Mouse (Mus musculus): Measurements from ENCODE around the gene Fbl. TPM values are rescaled to one million over a fixed set of nuclear protein-coding genes. Genes with fewer than 3 reads are reported as not detected.
"Not testable (repeated sequence)": the region's sequence is repeated elsewhere in the genome, so short reads cannot be mapped to it uniquely, and the experiment has no call there.

The Fbl gene
- polyA plus RNA-seq, 1 experiment from 2014 or later: 134 TPM

DNA sequence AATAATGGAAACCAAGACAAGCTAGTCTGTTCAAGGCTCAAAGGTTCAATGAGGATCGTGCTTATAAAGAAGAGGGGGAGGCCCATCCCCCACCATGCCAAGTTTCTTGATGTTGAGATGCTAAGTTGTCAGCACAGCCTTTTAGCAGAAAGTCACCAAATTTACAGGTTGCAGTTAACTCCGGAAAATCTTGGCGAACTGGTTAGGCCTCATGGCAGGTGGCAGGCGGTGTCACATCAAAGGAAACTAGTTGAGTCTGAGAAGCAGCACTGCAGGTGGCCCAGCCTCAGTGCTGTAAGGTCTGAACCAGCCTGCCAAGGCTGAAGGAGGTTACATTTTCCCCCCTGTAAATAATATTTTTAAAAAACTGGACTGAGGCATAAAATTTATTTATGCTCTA lies 57.3 kb downstream of the Fbl start:
- H3K4me1 ChIP-seq; H3K36me3 ChIP-seq; H3K27ac ChIP-seq (replicated peaks); H3K27me3 ChIP-seq; H3K4me2 ChIP-seq (replicated peaks); H3K4me3 ChIP-seq; ATAC-seq (ENCODE audit: low FRiP score, low read depth); H3K9ac ChIP-seq (replicated peaks): not testable (repeated sequence)
- 90% methylated on average over 4 of the region's 4 CpGs for WGBS
- H3K9me3 ChIP-seq: peaks cover 11% of the 10 kb centered on the region; the same call in 1 of the 2 replicates

DNA sequence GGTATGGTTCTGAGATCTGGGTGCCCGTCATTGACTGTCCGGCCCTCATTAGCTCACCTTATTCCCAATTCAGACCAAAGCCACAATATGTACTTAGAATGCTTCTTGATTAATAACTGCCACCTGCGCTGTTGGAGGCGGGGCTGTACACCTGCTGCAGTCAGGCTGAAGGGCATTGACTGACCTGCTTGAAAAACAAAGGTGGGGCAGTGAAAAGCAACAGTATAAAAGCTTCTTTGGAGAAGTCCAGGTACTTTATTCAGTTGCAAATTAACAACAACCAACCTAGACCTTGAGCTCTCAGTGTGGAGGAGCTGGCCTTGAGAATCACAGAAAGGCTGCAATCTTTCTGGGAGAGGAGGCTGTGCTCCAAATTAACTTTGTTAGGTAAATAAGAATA lies 57.9 kb downstream of the Fbl start:
- not testable (repeated sequence) for H3K4me1 ChIP-seq

More for the DNA sequence above, 57.9 kb downstream of the Fbl start:
- H3K4me3 ChIP-seq; H3K9ac ChIP-seq (replicated peaks); H3K4me2 ChIP-seq (replicated peaks); H3K27me3 ChIP-seq; ATAC-seq (ENCODE audit: low FRiP score, low read depth); H3K36me3 ChIP-seq; H3K27ac ChIP-seq (replicated peaks): not testable (repeated sequence)
- H3K9me3 ChIP-seq: peaks cover 11% of the 10 kb centered on the region; the same call in 1 of the 2 replicates
- 93% methylated on average over 4 of the region's 4 CpGs for WGBS

Other genes starting within 250 kb of the Fbl start
- 17.5 and 18.2 TPM in 2 replicates for gene Zfp974, start 240.2 kb upstream of the Fbl start, polyA plus RNA-seq (2016; fragmentation: Nextera tagmentation; extraction: Ambion mirVana)
- gene Zfp780b, start 190.5 kb upstream of the Fbl start, polyA plus RNA-seq (2016; fragmentation: Nextera tagmentation; extraction: Ambion mirVana): 25.7 and 27.2 TPM in 2 replicates
- gene Zfp850, start 155.6 kb upstream of the Fbl start, polyA plus RNA-seq (2016; fragmentation: Nextera tagmentation; extraction: Ambion mirVana): 6.7 and 7.2 TPM in 2 replicates
- gene Psmc4, start 119.6 kb upstream of the Fbl start, polyA plus RNA-seq (2016; fragmentation: Nextera tagmentation; extraction: Ambion mirVana): 355 TPM in 2 replicates
- 0.10 and 0.28 TPM in 2 replicates for gene Fcgbp, start 98.5 kb upstream of the Fbl start, polyA plus RNA-seq (2016; fragmentation: Nextera tagmentation; extraction: Ambion mirVana)
- gene 9530053A07Rik, start 40.2 kb upstream of the Fbl start, polyA plus RNA-seq (2016; fragmentation: Nextera tagmentation; extraction: Ambion mirVana): 0.10 and 0.13 TPM in 2 replicates
- 21.5 and 22.8 TPM in 2 replicates for gene Dyrk1b, start 9.8 kb downstream of the Fbl start, polyA plus RNA-seq (2016; fragmentation: Nextera tagmentation; extraction: Ambion mirVana)
- gene Eid2, start 98.2 kb downstream of the Fbl start, polyA plus RNA-seq (2016; fragmentation: Nextera tagmentation; extraction: Ambion mirVana): 5.7 and 7.3 TPM in 2 replicates
- gene Eid2b, start 108.0 kb downstream of the Fbl start, polyA plus RNA-seq (2016; fragmentation: Nextera tagmentation; extraction: Ambion mirVana): 25.2 and 27.4 TPM in 2 replicates
- gene Selenov, start 121.5 kb downstream of the Fbl start, polyA plus RNA-seq (2016; fragmentation: Nextera tagmentation; extraction: Ambion mirVana): 0.90 and 1.6 TPM in 2 replicates
- gene Dll3, start 132.5 kb downstream of the Fbl start, polyA plus RNA-seq (2016; fragmentation: Nextera tagmentation; extraction: Ambion mirVana): 86.8 and 91.4 TPM in 2 replicates
- gene Timm50, start 142.4 kb downstream of the Fbl start, polyA plus RNA-seq (2016; fragmentation: Nextera tagmentation; extraction: Ambion mirVana): 188 and 193 TPM in 2 replicates
- 105 and 107 TPM in 2 replicates for gene Supt5, start 169.0 kb downstream of the Fbl start, polyA plus RNA-seq (2016; fragmentation: Nextera tagmentation; extraction: Ambion mirVana)
- gene Rps16, start 180.9 kb downstream of the Fbl start, polyA plus RNA-seq (2016; fragmentation: Nextera tagmentation; extraction: Ambion mirVana): 544 and 582 TPM in 2 replicates
- gene Plekhg2, start 202.9 kb downstream of the Fbl start, polyA plus RNA-seq (2016; fragmentation: Nextera tagmentation; extraction: Ambion mirVana): 71.6 and 78.6 TPM in 2 replicates
- 4.9 and 5.4 TPM in 2 replicates for gene Zfp36, start 210.5 kb downstream of the Fbl start, polyA plus RNA-seq (2016; fragmentation: Nextera tagmentation; extraction: Ambion mirVana)
- gene Med29, start 223.0 kb downstream of the Fbl start, polyA plus RNA-seq (2016; fragmentation: Nextera tagmentation; extraction: Ambion mirVana): 45.3 and 46.9 TPM in 2 replicates
- gene Paf1, start 223.2 kb downstream of the Fbl start, polyA plus RNA-seq (2016; fragmentation: Nextera tagmentation; extraction: Ambion mirVana): 83.2 and 86.0 TPM in 2 replicates

Data from midbrain, embryonic 12.5 days (tissue).